8 mouse cellular contexts compared by ENCODE assay signal in the genomic region with DNA sequence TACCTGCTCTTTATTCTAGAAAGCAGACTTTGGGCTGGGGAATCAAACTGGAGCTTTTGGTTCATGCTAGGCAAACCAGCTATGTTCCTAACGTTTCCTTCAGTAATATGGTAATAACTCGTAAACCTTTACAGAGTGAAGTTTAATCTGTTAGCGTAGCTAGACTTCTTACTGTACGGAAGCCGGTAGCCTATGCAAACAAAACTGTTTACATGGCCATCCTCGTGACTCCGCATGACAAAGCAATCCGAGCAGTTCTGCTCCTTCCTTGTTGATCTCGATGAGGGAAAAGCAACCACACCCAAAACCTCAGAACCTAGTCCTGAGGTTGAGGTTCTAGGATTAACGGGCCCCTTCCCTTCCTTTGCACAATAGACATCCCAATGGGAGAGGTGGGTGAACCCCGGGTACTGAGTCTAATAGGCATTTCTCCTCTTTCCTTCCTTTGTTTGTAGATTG. TPM values are rescaled to one million over a fixed set of nuclear protein-coding genes. Genes with fewer than 3 reads are reported as not detected.
DNase-seq lines count a peak whose midpoint lies in the region; ATAC-seq and TF ChIP-seq lines count a peak whose summit lies in the region.

No protein-coding gene starts in this region.

- TF ChIP-seq POLR2A in spleen, adult 2 months (IDR thresholded peaks at IDR 0.05; ENCODE audit: low read depth, low read length) = no peak

- peaks cover 12% of the 10 kb centered on the region for H3K4me1 ChIP-seq in intestine, embryonic 16.5 days (ENCODE audit: control insufficient read depth, insufficient read depth, low read length)
- no peaks in the 10 kb centered on the region for H3K4me1 ChIP-seq in spleen, adult 2 months (ENCODE audit: control insufficient read depth, insufficient read depth, insufficient read length)

- H3K9ac ChIP-seq in intestine, embryonic 16.5 days (ENCODE audit: low read depth, low read length) = peak overlapping the region; percentile 92

- H3K36me3 ChIP-seq in intestine, embryonic 16.5 days (ENCODE audit: control insufficient read depth, insufficient read depth, low read length) = no peaks in the 10 kb centered on the region
- H3K36me3 ChIP-seq in spleen, adult 2 months (ENCODE audit: control insufficient read depth, insufficient read depth, low read length) = peaks cover 11% of the 10 kb centered on the region

- no peaks in the 10 kb centered on the region for H3K27me3 ChIP-seq in intestine, embryonic 16.5 days (replicated peaks; ENCODE audit: control insufficient read depth, insufficient read depth, low read length)
- H3K27me3 ChIP-seq in spleen, adult 2 months (ENCODE audit: control insufficient read depth, insufficient read depth, low read length) = no peaks in the 10 kb centered on the region

- peak overlapping the region; percentile 76 for H3K4me2 ChIP-seq in intestine, embryonic 16.5 days (ENCODE audit: low read depth, low read length)

- WGBS in intestine, embryonic 16.5 days = 0% methylated on average over 11 of the region's 11 CpGs
- 0% methylated on average over 11 of the region's 11 CpGs for whole genome bisulfite sequencing in spleen, adult 2 months

- no peak for ATAC-seq in CD4-positive, CD25-positive, alpha-beta regulatory T cell, adult 4 months
- peak; percentile 61 for ATAC-seq in intestine, embryonic 16.5 days

- peak overlapping the region; percentile 97 for H3K27ac ChIP-seq in intestine, embryonic 16.5 days (ENCODE audit: low read length)
- H3K27ac ChIP-seq in spleen, adult 2 months (ENCODE audit: insufficient read depth, low read length) = peak overlapping the region; percentile 98

- H3K4me3 ChIP-seq in intestine, embryonic 16.5 days (ENCODE audit: low read length) = peak overlapping the region; percentile 66
- H3K4me3 ChIP-seq in spleen, adult 2 months (ENCODE audit: extremely low read depth, insufficient read depth, insufficient read length) = peak overlapping the region; percentile 83

- no peaks in the 10 kb centered on the region for H3K9me3 ChIP-seq in intestine, embryonic 16.5 days (ENCODE audit: control insufficient read depth, low read length)

- peak; percentile 69 for DNase-seq in CD4-positive, CD25-positive, alpha-beta regulatory T cell, adult 2 months (ENCODE audit: low read depth, low spot score)
- DNase-seq in cerebellum, postnatal 10 days = peak; percentile 53 to 67
- DNase-seq in gastrocnemius, postnatal 25 days = peak; percentile 26
- peak; percentile 43 to 56 for DNase-seq in left cerebral cortex, postnatal 36 days (ENCODE audit: low spot score in 2 of 2)
- peak; percentile 55 for DNase-seq in mesoderm, embryonic 11.5 days (ENCODE audit: low read depth, low spot score)
- DNase-seq in spleen, adult 2 months (ENCODE audit: low read depth in 1 of 2, low spot score in 2 of 2) = peak; percentile 42 to 57

- no peak for TF ChIP-seq CTCF in spleen, adult 2 months (IDR thresholded peaks at IDR 0.05; ENCODE audit: extremely low read depth, insufficient read depth, insufficient read length, insufficient replicate concordance)

- intact Hi-C loops in left cerebral cortex, postnatal 36 days (cut with DNase I) = loop anchor here (2.0 kb wide), 2 partner anchors 27 to 93 kb away; no protein-coding TSS in a partner anchor

RNA-seq across cellular contexts. Expression of gene Ubb, which starts 0.7 kb away (rescaled TPM):
- 1,000 to 10,000 TPM; 5,826 to 7,831 TPM for polyA plus RNA-seq in CD4-positive, CD25-positive, alpha-beta regulatory T cell, adult 4 months (2017; shearing (Covaris generic))
- total RNA-seq in gastrocnemius, postnatal 25 days (2021) = 100 to 1,000 TPM; 692 to 747 TPM
- 2,570 and 2,643 TPM in 2 replicates for polyA plus RNA-seq in intestine, embryonic 16.5 days (2015; fragmentation: Nextera tagmentation; extraction: Ambion mirVana)
- 1,000 to 10,000 TPM; 1,698 to 1,876 TPM for total RNA-seq in left cerebral cortex, postnatal 36 days (2021)
- polyA plus RNA-seq in spleen, adult 2 months (2012; rRNA removed) = 1,229 and 1,312 TPM in 2 replicates

RNA-seq across cellular contexts. Expression of gene Cenpv, which starts 11.2 kb away (rescaled TPM):
- polyA plus RNA-seq in CD4-positive, CD25-positive, alpha-beta regulatory T cell, adult 4 months (2017; shearing (Covaris generic)) = 1 to 10 TPM in 1 of 2 experiments, under 1 TPM in 1; 0.74 to 2.3 TPM
- total RNA-seq in gastrocnemius, postnatal 25 days (2021) = 10 to 100 TPM; 18.9 to 24.0 TPM
- 6.8 and 17.9 TPM in 2 replicates for polyA plus RNA-seq in intestine, embryonic 16.5 days (2015; fragmentation: Nextera tagmentation; extraction: Ambion mirVana)
- total RNA-seq in left cerebral cortex, postnatal 36 days (2021) = 10 to 100 TPM; 38.7 to 47.9 TPM
- polyA plus RNA-seq in spleen, adult 2 months (2012; rRNA removed) = 8.5 and 9.4 TPM in 2 replicates

RNA-seq across cellular contexts. Expression of gene Trpv2, which starts 24.0 kb away (rescaled TPM):
- polyA plus RNA-seq in CD4-positive, CD25-positive, alpha-beta regulatory T cell, adult 4 months (2017; shearing (Covaris generic)) = 10 to 100 TPM; 65.8 to 93.5 TPM
- 1 to 10 TPM in 1 of 2 experiments, under 1 TPM in 1; 0.97 to 1.5 TPM for total RNA-seq in gastrocnemius, postnatal 25 days (2021)
- polyA plus RNA-seq in intestine, embryonic 16.5 days (2015; fragmentation: Nextera tagmentation; extraction: Ambion mirVana) = 11.0 and 11.2 TPM in 2 replicates
- 10 to 100 TPM; 17.5 to 19.2 TPM for total RNA-seq in left cerebral cortex, postnatal 36 days (2021)
- 35.4 and 39.8 TPM in 2 replicates for polyA plus RNA-seq in spleen, adult 2 months (2012; rRNA removed)
